In genomic region chr11:62575659-62576438, GRCm38 (mm10) we compare ENCODE assay signal across 8 mouse cellular contexts. TPM values are rescaled to one million over a fixed set of nuclear protein-coding genes. Genes with fewer than 3 reads are reported as not detected.
DNase-seq lines count a peak whose midpoint lies in the region; ATAC-seq lines count a peak whose summit lies in the region.

No protein-coding gene starts in this region.

- no peaks in the 10 kb centered on the region for H3K9me3 ChIP-seq in forebrain, embryonic 16.5 days (ENCODE audit: control insufficient read depth, low read length)
- H3K9me3 ChIP-seq in hindbrain, embryonic 11.5 days (ENCODE audit: control insufficient read depth, low read length) = no peaks in the 10 kb centered on the region

- ATAC-seq in forebrain, embryonic 16.5 days = peak; percentile 63
- peak; percentile 71 for ATAC-seq in hindbrain, embryonic 11.5 days (ENCODE audit: low FRiP score)

- peak; percentile 51 for DNase-seq in Muller cell, postnatal 12 days (ENCODE audit: inconsistent ontology term)
- peak; percentile 82 to 84 for DNase-seq in cerebellum, adult 18-20 months
- DNase-seq in hindbrain, embryonic 11.5 days (ENCODE audit: low spot score) = peak; percentile 60
- peak; percentile 47 to 77 for DNase-seq in left cerebral cortex, postnatal 10 days (ENCODE audit: extremely low spot score in 1 of 2, low spot score in 2 of 2)
- DNase-seq in right cerebral cortex, postnatal 25 days = peak; percentile 65
- no peak for DNase-seq in T-cell, adult 2 months (ENCODE audit: low spot score)

- no peaks in the 10 kb centered on the region for H3K36me3 ChIP-seq in forebrain, embryonic 16.5 days (ENCODE audit: control insufficient read depth, insufficient read depth)
- no peaks in the 10 kb centered on the region for H3K36me3 ChIP-seq in hindbrain, embryonic 11.5 days (ENCODE audit: control insufficient read depth, insufficient read depth, low read length)
- peaks cover 27% of the 10 kb centered on the region for H3K36me3 ChIP-seq in macrophage (ENCODE audit: inconsistent target)

- WGBS in forebrain, embryonic 16.5 days = 5% methylated on average over 27 of the region's 27 CpGs
- WGBS in hindbrain, embryonic 11.5 days = 6% methylated on average over 27 of the region's 27 CpGs
- 2% methylated on average over 27 of the region's 27 CpGs for WGBS in macrophage (ENCODE audit: missing documents)

- H3K79me2 ChIP-seq in macrophage (ENCODE audit: inconsistent target) = peaks cover 58% of the 10 kb centered on the region

- H3K4me3 ChIP-seq in forebrain, embryonic 16.5 days (replicated peaks; ENCODE audit: low read length) = peak overlapping the region; percentile 58
- peak overlapping the region; percentile 47 for H3K4me3 ChIP-seq in hindbrain, embryonic 11.5 days (ENCODE audit: low read depth, low read length)
- peak overlapping the region; percentile 94 for H3K4me3 ChIP-seq in macrophage (ENCODE audit: inconsistent target)

- peaks cover 6% of the 10 kb centered on the region for H3K4me1 ChIP-seq in forebrain, embryonic 16.5 days (replicated peaks; ENCODE audit: control insufficient read depth, insufficient read depth, low read length)
- H3K4me1 ChIP-seq in hindbrain, embryonic 11.5 days (replicated peaks; ENCODE audit: control insufficient read depth, insufficient read depth, low read length) = 0 out of 2 replicates have a peak, but pooled peaks cover 2% of the 10 kb centered on the region

- intact Hi-C loops in left cerebral cortex, postnatal 10 days (cut with DNase I) = no loop called here

- no peak overlapping the region for H3K27ac ChIP-seq in forebrain, embryonic 16.5 days (ENCODE audit: low read length)
- H3K27ac ChIP-seq in hindbrain, embryonic 11.5 days (ENCODE audit: low read depth, low read length) = no peak overlapping the region
- peak overlapping the region; percentile 96 for H3K27ac ChIP-seq in macrophage

- peak overlapping the region; percentile 94 for H3K4me2 ChIP-seq in forebrain, embryonic 16.5 days (ENCODE audit: low read length)
- H3K4me2 ChIP-seq in hindbrain, embryonic 11.5 days (replicated peaks; ENCODE audit: low read depth, low read length) = peak overlapping the region; percentile 85

- H3K27me3 ChIP-seq in forebrain, embryonic 16.5 days (replicated peaks; ENCODE audit: control insufficient read depth, insufficient read depth, low read length) = no peaks in the 10 kb centered on the region
- H3K27me3 ChIP-seq in hindbrain, embryonic 11.5 days (ENCODE audit: control insufficient read depth, insufficient read depth, low read length) = peaks cover 4% of the 10 kb centered on the region; the same call in 1 of the 2 replicates

- H3K9ac ChIP-seq in forebrain, embryonic 16.5 days (replicated peaks; ENCODE audit: low read depth, low read length) = peak overlapping the region; percentile 68
- H3K9ac ChIP-seq in hindbrain, embryonic 11.5 days (ENCODE audit: low read depth, low read length) = peak overlapping the region; percentile 40

RNA-seq across cellular contexts. Expression of gene Trpv2, which starts 1.6 kb away (rescaled TPM):
- 19.1 and 27.2 TPM in 2 replicates for polyA plus RNA-seq in forebrain, embryonic 16.5 days (2015; fragmentation: Nextera tagmentation; extraction: Ambion mirVana)
- polyA plus RNA-seq in hindbrain, embryonic 11.5 days (2014; fragmentation: Nextera tagmentation; extraction: Ambion mirVana) = 6.5 and 8.9 TPM in 2 replicates
- 10 to 100 TPM; 27.8 to 30.0 TPM for total RNA-seq in left cerebral cortex, postnatal 10 days (2021)
- total RNA-seq in macrophage (2018; cell fraction: chromatin; rRNA removed) = 100 to 1,000 TPM in 5 of 26 experiments, 10 to 100 TPM in 21; 19.2 to 109 (median 72.3) TPM
- 100 to 1,000 TPM in 23 of 26 experiments, 10 to 100 TPM in 3; 89.6 to 139 (median 116) TPM for total RNA-seq in macrophage (2018; cell fraction: cytosol; rRNA removed)
- total RNA-seq in macrophage (2018; cell fraction: nucleus; rRNA removed) = 100 to 1,000 TPM in 18 of 26 experiments, 10 to 100 TPM in 8; 71.0 to 151 (median 118) TPM
- 71.4 to 114 TPM (median 91.5 TPM) in 3 replicates for polyA plus RNA-seq in macrophage (2018)

RNA-seq across cellular contexts. Expression of gene Ubb, which starts 24.9 kb away (rescaled TPM):
- polyA plus RNA-seq in forebrain, embryonic 16.5 days (2015; fragmentation: Nextera tagmentation; extraction: Ambion mirVana) = 4,671 and 4,745 TPM in 2 replicates
- polyA plus RNA-seq in hindbrain, embryonic 11.5 days (2014; fragmentation: Nextera tagmentation; extraction: Ambion mirVana) = 3,694 and 3,897 TPM in 2 replicates
- total RNA-seq in left cerebral cortex, postnatal 10 days (2021) = 1,000 to 10,000 TPM; 1,760 to 1,780 TPM
- 100 to 1,000 TPM in 2 of 26 experiments, 10 to 100 TPM in 24; 30.2 to 156 (median 53.6) TPM for total RNA-seq in macrophage (2018; cell fraction: chromatin; rRNA removed)
- 1,000 to 10,000 TPM in 12 of 26 experiments, 100 to 1,000 TPM in 14; 573 to 1,418 (median 982) TPM for total RNA-seq in macrophage (2018; cell fraction: cytosol; rRNA removed)
- total RNA-seq in macrophage (2018; cell fraction: nucleus; rRNA removed) = 100 to 1,000 TPM; 117 to 414 (median 278) TPM
- 916 to 1,557 TPM (median 1,390 TPM) in 3 replicates for polyA plus RNA-seq in macrophage (2018)

RNA-seq across cellular contexts. Expression of gene Cenpv, which starts 36.8 kb away (rescaled TPM):
- 79.5 and 86.3 TPM in 2 replicates for polyA plus RNA-seq in forebrain, embryonic 16.5 days (2015; fragmentation: Nextera tagmentation; extraction: Ambion mirVana)
- 44.2 and 50.0 TPM in 2 replicates for polyA plus RNA-seq in hindbrain, embryonic 11.5 days (2014; fragmentation: Nextera tagmentation; extraction: Ambion mirVana)
- 10 to 100 TPM; 38.0 to 42.0 TPM for total RNA-seq in left cerebral cortex, postnatal 10 days (2021)
- total RNA-seq in macrophage (2018; cell fraction: chromatin; rRNA removed) = 10 to 100 TPM in 1 of 26 experiments, 1 to 10 TPM in 21, not detected in 4; 1.6 to 10.6 (median 3.8) TPM
- total RNA-seq in macrophage (2018; cell fraction: cytosol; rRNA removed) = 1 to 10 TPM; 1.7 to 9.7 (median 3.9) TPM
- 10 to 100 TPM in 3 of 26 experiments, 1 to 10 TPM in 21, under 1 TPM in 1, not detected in 1; 0.63 to 13.2 (median 3.8) TPM for total RNA-seq in macrophage (2018; cell fraction: nucleus; rRNA removed)
- polyA plus RNA-seq in macrophage (2018) = 7.2 to 8.9 TPM (median 8.3 TPM) in 3 replicates
